Mouse (Mus musculus): Measurements from ENCODE around the gene Klhl12. TPM values are rescaled to one million over a fixed set of nuclear protein-coding genes. Genes with fewer than 3 reads are reported as not detected.

Gene Klhl12
- polyA plus RNA-seq (2015; fragmentation: Nextera tagmentation; extraction: Ambion mirVana) = 35.3 and 39.2 TPM in 2 replicates

DNA sequence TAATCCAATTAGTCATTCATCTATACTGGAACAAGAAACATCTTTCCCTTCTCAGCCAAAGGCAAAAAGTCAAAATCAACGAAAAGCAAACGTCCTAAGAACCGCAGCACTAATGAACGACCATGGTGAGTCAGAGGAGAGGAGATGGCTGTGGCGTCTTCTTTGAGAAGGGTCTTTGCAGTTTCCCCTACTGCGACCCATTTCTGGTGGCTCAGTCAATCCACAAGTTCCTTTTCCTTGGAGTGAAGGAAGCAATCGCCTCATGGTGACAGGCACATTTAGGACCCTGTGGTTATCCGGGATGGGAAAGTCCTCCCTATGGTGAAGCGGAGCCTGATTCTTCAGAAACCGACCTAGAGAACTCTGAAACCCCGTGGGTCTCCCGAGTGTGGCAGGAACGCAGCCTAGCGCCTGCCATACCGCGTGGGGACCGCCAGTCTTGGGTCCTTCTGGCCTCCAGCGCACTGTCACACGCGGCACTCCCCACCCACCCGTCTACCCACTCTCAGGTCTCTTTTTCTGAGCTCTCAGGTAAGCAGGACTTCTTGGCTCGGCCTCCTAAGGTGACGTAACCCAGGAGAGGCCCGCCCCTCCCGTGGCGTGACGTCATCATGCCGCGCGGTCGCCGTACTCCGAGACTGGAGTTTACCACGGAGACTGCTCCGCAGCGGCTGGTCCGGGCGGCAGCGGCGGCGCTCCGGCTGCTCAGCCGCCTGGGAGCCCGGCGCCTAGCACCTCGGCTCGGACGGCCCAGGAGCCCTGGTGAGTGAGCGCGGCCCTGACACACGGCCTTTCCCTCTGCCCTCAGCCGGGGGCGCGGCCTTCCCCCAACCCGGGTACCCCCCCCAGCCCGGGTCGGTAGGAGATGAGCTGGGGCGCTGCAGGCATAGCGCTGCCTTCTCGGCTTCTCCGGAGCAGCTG is at the start of gene Klhl12:
Gene Klhl12, plus strand, starts transcription at position 628 of the 921 bp plus-strand sequence.
- Histone ChIP-seq H3K4me2 (peak within 1 kb of the TSS; percentile 79), H3K4me3 (replicated peaks) (peak within 1 kb of the TSS; percentile 99), H3K27ac (replicated peaks) (peak within 1 kb of the TSS; percentile 96), H3K4me1 (replicated peaks) (peaks cover 48% of the 10 kb centered on the region), H3K36me3 (replicated peaks) (peaks cover 23% of the 10 kb centered on the region), H3K27me3 (no peaks in the 10 kb centered on the region; the same call in 1 of the 2 replicates), H3K9me3 (replicated peaks) (no peaks in the 10 kb centered on the region), H3K9ac (peak within 1 kb of the TSS; percentile 99)
- ATAC-seq (ENCODE audit: insufficient read depth) = peak; percentile 92
- WGBS (ENCODE audit: insufficient replicate concordance) = under 1% methylated on average over 61 of the region's 61 CpGs

DNA sequence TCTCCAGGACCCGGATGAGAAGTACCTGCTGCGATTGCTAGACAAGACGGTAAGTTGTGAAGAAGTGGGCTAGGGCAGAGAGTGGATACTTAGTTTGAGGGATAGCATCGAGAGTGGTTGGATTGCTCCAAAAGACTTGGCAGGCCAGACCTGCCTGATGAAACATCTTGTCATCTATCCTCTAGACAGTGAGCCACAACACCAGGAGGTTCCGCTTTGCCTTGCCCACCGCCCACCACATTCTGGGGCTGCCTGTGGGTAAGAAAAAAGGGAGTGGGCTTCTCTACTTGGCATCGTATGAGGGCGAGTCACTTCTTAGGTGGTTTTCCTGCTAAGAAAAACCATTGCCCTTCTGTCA is 48.9 kb upstream of the Klhl12 start:
- Histone ChIP-seq H3K27ac (replicated peaks) (peak overlapping the region; percentile 92), H3K4me3 (replicated peaks) (peak overlapping the region; percentile 93), H3K4me2 (peak overlapping the region; percentile 95), H3K4me1 (replicated peaks) (peaks cover 21% of the 10 kb centered on the region), H3K9me3 (replicated peaks) (no peaks in the 10 kb centered on the region), H3K36me3 (replicated peaks) (peaks cover 29% of the 10 kb centered on the region), H3K9ac (peak overlapping the region; percentile 87), H3K27me3 (no peaks in the 10 kb centered on the region)
- ATAC-seq (ENCODE audit: insufficient read depth) = no peak; the same call in 1 of the 2 replicates
- WGBS (ENCODE audit: insufficient replicate concordance) = 13% methylated on average over 8 of the region's 8 CpGs

GRCm38 (mm10) chr1:134408080-134408479 is 47.3 kb upstream of the Klhl12 start:
- no peaks in the 10 kb centered on the region for H3K9me3 ChIP-seq (replicated peaks)
- H3K4me2 ChIP-seq = no peak overlapping the region
- ATAC-seq (ENCODE audit: insufficient read depth) = no peak

DNA sequence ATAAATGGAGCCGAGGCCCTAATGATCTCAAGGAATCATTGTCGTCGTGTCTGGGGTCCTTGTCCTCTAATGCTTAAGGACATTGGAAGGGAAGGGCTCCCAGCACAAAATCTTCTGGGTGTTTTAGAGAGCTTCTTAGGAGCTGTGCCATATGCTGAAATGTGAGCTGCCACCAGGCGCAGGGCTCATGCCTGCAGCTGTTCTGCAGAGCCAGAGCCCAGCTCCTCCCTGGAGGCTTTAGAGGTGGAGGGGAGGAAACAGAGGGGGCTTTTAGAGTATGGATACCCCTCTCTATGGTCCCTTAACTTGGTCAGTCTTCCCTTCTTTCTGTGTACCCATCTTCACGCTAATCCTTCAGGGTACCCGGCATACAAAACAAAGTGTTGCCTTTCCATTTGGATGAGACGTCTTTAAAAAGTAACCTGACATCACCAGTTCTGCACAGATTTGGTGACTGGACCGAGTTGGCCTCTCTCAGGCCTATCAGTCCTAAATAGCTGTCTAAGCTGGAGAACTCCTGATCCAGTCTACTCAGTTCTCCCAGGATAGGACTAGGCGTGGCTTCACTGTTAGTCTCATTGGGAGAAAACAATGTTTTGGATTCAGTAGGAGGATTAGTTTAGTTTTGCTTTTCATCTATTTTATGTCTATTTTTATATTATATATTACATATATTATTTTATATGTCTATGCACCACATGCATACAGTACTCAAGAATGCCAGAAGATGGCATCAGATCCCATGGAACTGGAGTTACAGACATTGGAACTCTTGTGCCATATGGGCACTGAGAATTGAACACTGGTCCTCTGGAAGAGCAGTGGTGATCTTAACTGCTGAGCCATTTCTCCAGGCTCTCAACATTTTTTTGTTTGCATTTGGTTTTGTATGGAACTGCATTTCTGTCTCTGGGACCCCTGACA is 43.4 kb upstream of the Klhl12 start:
- Histone ChIP-seq H3K27ac (replicated peaks) (no peak overlapping the region), H3K4me3 (replicated peaks) (no peak overlapping the region), H3K4me2 (no peak overlapping the region), H3K9ac (no peak overlapping the region), H3K36me3 (replicated peaks) (peaks cover 33% of the 10 kb centered on the region), H3K9me3 (replicated peaks) (no peaks in the 10 kb centered on the region), H3K27me3 (no peaks in the 10 kb centered on the region), H3K4me1 (replicated peaks) (peaks cover 35% of the 10 kb centered on the region)
- ATAC-seq (ENCODE audit: insufficient read depth) = no peak
- WGBS (ENCODE audit: insufficient replicate concordance) = 84% methylated on average over 9 of the region's 9 CpGs

More at GRCm38 (mm10) chr1:134408080-134408479, 47.3 kb upstream of the Klhl12 start:
- no peak overlapping the region for H3K27ac ChIP-seq (replicated peaks)
- 82% methylated on average over 8 of the region's 8 CpGs for WGBS (ENCODE audit: insufficient replicate concordance)
- no peak overlapping the region for H3K9ac ChIP-seq
- H3K4me3 ChIP-seq (replicated peaks) = no peak overlapping the region
- peaks cover 33% of the 10 kb centered on the region for H3K36me3 ChIP-seq (replicated peaks)
- H3K4me1 ChIP-seq (replicated peaks) = peaks cover 21% of the 10 kb centered on the region
- H3K27me3 ChIP-seq = no peaks in the 10 kb centered on the region

- H3K4me2 ChIP-seq = peak overlapping the region; percentile 77
- ATAC-seq (ENCODE audit: insufficient read depth) = no peak
- H3K36me3 ChIP-seq (replicated peaks) = peaks cover 33% of the 10 kb centered on the region
- H3K9ac ChIP-seq = no peak overlapping the region
- peaks cover 47% of the 10 kb centered on the region for H3K4me1 ChIP-seq (replicated peaks)
- no peak overlapping the region for H3K4me3 ChIP-seq (replicated peaks)
- H3K27ac ChIP-seq (replicated peaks) = peak overlapping the region; percentile 99
- H3K27me3 ChIP-seq = no peaks in the 10 kb centered on the region
- WGBS (ENCODE audit: insufficient replicate concordance) = 52% methylated on average over 2 of the region's 2 CpGs
- no peaks in the 10 kb centered on the region for H3K9me3 ChIP-seq (replicated peaks)
These were observed 41.3 kb upstream of the Klhl12 start for GRCm38 (mm10) chr1:134414038-134414437.

GRCm38 (mm10) chr1:134414501-134415167 is 40.7 kb upstream of the Klhl12 start:
- 15% methylated on average over 11 of the region's 11 CpGs for WGBS (ENCODE audit: insufficient replicate concordance)
- peak overlapping the region; percentile 99 for H3K27ac ChIP-seq (replicated peaks)
- peak overlapping the region; percentile 58 for H3K9ac ChIP-seq
- H3K4me2 ChIP-seq = peak overlapping the region; percentile 77
- H3K27me3 ChIP-seq = no peaks in the 10 kb centered on the region
- peaks cover 53% of the 10 kb centered on the region for H3K4me1 ChIP-seq (replicated peaks)
- H3K4me3 ChIP-seq (replicated peaks) = peak overlapping the region; percentile 78
- no peaks in the 10 kb centered on the region for H3K9me3 ChIP-seq (replicated peaks)
- H3K36me3 ChIP-seq (replicated peaks) = peaks cover 28% of the 10 kb centered on the region
- ATAC-seq (ENCODE audit: insufficient read depth) = no peak

GRCm38 (mm10) chr1:134415168-134415831 is 40.0 kb upstream of the Klhl12 start, which contains the start of gene Adipor1:
Adipor1 (plus strand) TSS chr1:134415378.
- WGBS (ENCODE audit: insufficient replicate concordance) = under 1% methylated on average over 72 of the region's 77 CpGs
- peak; percentile 98 for ATAC-seq (ENCODE audit: insufficient read depth)

GRCm38 (mm10) chr1:134418414-134418975 is 36.8 kb upstream of the Klhl12 start:
- peak overlapping the region; percentile 77 for H3K4me2 ChIP-seq
- H3K27me3 ChIP-seq = no peaks in the 10 kb centered on the region
- peak overlapping the region; percentile 99 for H3K27ac ChIP-seq (replicated peaks)
- H3K36me3 ChIP-seq (replicated peaks) = peaks cover 20% of the 10 kb centered on the region
- peaks cover 87% of the 10 kb centered on the region for H3K4me1 ChIP-seq (replicated peaks)
- no peaks in the 10 kb centered on the region for H3K9me3 ChIP-seq (replicated peaks)
- ATAC-seq (ENCODE audit: insufficient read depth) = no peak
- peak overlapping the region; percentile 78 for H3K4me3 ChIP-seq (replicated peaks)
- WGBS (ENCODE audit: insufficient replicate concordance) = 46% methylated on average over 2 of the region's 2 CpGs
- H3K9ac ChIP-seq = peak overlapping the region; percentile 40

More at GRCm38 (mm10) chr1:134415168-134415831, 40.0 kb upstream of the Klhl12 start, which contains the start of gene Adipor1:
- H3K4me1 ChIP-seq (replicated peaks) = peaks cover 60% of the 10 kb centered on the region
- peak within 1 kb of the TSS; percentile 99 for H3K27ac ChIP-seq (replicated peaks)
- H3K36me3 ChIP-seq (replicated peaks) = peaks cover 21% of the 10 kb centered on the region
- no peaks in the 10 kb centered on the region for H3K27me3 ChIP-seq
- no peaks in the 10 kb centered on the region for H3K9me3 ChIP-seq (replicated peaks)
- H3K4me2 ChIP-seq = peak within 1 kb of the TSS; percentile 77
- peak within 1 kb of the TSS; percentile 95 for H3K9ac ChIP-seq
- H3K4me3 ChIP-seq (replicated peaks) = peak within 1 kb of the TSS; percentile 78

DNA sequence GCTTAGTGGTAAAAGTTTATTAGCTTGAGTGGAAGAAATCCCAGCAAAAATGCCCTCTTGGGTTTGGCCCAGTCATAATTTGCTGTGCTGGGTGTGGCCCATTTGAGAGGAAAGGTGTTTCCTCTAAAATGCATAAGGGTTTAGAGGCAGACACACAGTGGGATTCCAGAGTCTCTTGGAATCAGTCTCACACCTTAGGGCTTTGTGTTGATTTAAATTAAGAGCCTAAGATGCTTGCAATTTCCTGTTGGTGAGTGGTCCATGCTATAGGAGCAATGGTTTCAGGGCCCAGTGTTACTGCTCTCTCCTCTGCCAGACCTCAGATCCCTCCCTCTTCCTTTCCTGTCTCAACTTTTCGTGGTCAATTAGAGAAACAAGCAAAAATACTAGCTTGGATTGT is 36.2 kb upstream of the Klhl12 start:
- ATAC-seq (ENCODE audit: insufficient read depth) = no peak
- H3K4me3 ChIP-seq (replicated peaks) = peak overlapping the region; percentile 78
- H3K36me3 ChIP-seq (replicated peaks) = peaks cover 27% of the 10 kb centered on the region
- H3K4me2 ChIP-seq = peak overlapping the region; percentile 77
- no peaks in the 10 kb centered on the region for H3K9me3 ChIP-seq (replicated peaks)
- peak overlapping the region; percentile 40; the same call in 1 of the 2 replicates for H3K9ac ChIP-seq
- WGBS (ENCODE audit: insufficient replicate concordance) = 5% methylated on average over 1 of the region's 1 CpGs
- H3K27ac ChIP-seq (replicated peaks) = peak overlapping the region; percentile 99
- no peaks in the 10 kb centered on the region for H3K27me3 ChIP-seq
- H3K4me1 ChIP-seq (replicated peaks) = peaks cover 88% of the 10 kb centered on the region

All from liver, embryonic 15.5 days (tissue).